Mouse (Mus musculus): ENCODE results near the gene Oasl1.
"Not testable (repeated sequence)": the region's sequence is repeated elsewhere in the genome, so short reads cannot be mapped to it uniquely, and the experiment has no call there.

Gene Oasl1

DNA sequence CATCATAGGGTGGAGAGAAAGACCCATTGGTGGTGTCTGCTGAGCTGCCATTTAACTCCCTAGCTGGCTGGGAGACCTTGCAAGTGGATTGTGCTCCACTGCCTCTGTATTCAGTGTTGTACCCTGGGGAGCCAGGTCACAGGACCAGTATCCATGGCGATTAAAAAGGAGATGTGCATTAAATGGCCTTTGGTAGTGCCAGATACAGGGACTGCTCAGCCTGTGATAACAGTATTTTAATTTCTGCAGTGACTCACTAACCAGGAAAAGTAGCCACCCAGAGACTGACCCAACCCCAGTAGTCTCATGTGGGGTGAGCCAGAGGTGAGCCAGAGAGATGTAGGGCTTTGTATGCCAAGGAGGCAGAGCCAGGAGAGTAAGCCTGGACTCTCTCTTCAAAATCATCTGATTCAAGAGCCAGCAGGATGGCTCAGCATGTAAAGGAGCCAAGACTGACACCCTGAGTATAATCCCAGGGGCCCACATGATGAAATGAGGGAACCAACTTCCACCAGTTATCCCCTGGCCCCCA lies 3.2 kb downstream of the Oasl1 start:
- DNase-seq (ENCODE audit: low read depth) = no peak

DNA sequence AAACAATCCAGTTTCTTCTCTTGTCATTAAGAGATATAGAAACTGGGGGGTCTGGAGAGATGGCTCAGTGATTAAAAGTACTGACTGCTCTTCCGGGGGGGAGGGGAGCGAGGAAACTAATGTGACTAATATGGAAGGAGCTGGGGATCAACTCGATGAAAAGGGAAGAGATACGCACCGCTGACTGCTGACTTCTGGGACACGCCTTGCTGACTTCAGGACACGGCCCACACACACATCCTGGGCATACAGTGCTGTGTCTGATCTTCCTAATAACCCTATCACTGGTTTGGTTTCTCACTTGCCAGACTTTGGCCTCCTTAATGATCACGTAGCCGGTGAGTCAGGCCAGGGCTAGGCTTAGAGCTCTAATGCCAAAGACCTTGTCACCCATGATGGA lies 3.7 kb downstream of the Oasl1 start:
- no peak for DNase-seq (ENCODE audit: low read depth)

DNA sequence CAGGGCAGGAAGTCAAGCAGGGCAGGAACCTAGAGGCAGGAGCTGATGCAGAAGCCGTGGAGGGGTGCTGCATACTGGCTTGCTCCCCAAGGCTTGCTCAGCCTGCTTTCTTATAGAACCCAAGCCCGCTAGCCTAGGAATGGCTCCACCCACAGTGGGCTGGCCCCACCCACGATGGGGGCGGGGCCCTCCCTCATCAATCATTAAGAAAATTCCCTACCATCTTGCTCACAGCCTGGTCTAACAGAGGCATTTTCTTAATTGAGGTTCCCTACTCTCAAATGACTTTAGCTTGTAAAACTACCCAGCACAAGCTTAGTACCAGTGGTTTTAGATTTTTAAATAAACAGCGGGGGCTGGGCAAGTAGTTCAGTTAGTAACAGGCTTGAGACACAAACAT lies 8.6 kb downstream of the Oasl1 start:
- no peak for DNase-seq (ENCODE audit: low read depth)

DNA sequence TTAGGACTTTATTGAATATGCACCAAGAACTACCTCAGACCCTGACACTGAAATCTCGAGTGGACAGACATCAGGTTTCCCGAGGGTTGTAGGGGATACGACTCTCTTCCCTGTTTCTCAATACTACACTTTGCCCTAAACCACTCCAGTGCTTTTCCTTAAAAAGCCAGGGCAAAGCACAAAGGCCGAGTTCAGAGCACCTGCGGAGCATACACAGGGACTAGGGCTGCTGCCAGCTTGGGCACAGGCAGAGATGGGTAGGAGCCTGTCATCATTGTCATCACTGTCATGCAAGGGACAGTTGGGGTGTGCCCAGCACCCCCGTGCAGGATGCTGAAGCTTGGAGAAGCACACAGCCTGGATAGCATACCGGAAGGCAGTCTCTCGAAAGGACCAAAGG lies 10.2 kb downstream of the Oasl1 start:
- DNase-seq (ENCODE audit: low read depth) = no peak

DNA sequence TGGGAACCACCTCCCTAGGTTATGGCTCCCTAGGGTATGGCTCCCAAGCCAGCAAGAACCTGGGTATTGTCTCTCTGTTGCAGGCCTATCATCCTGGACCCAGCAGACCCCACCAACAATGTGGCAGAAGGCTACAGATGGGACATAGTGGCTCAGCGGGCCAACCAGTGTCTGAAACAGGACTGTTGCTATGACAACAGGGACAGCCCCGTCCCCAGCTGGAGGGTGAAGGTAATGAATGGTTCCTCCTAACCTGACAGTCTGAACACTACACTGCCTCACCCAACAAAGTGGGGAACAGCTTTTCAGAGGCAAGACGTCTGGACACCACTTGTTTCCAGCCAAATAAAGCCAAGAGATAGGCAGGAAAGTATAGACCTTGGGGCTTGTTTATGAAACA lies 12.8 kb downstream of the Oasl1 start:
- no peak for DNase-seq (ENCODE audit: low read depth)

DNA sequence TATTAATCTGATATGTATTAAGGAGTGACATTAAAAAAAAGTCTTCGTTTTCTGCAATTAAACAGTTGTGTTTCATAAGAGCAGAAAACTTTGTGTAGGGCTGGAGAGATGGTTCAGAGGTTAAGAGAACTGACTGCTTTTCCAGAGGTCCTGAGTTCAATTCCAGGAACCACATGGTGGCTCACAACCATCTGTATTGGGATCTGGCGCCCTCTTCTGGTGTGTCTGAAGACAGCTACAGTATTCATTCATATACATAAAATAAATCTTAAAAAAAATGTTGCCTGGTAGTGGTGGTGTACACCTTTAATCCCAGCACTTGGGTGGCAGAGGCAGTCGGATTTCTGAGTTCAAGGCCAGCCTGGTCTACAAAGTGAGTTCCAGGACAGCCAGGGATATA lies 18.1 kb downstream of the Oasl1 start:
- DNase-seq (ENCODE audit: low read depth) = not testable (repeated sequence)

DNA sequence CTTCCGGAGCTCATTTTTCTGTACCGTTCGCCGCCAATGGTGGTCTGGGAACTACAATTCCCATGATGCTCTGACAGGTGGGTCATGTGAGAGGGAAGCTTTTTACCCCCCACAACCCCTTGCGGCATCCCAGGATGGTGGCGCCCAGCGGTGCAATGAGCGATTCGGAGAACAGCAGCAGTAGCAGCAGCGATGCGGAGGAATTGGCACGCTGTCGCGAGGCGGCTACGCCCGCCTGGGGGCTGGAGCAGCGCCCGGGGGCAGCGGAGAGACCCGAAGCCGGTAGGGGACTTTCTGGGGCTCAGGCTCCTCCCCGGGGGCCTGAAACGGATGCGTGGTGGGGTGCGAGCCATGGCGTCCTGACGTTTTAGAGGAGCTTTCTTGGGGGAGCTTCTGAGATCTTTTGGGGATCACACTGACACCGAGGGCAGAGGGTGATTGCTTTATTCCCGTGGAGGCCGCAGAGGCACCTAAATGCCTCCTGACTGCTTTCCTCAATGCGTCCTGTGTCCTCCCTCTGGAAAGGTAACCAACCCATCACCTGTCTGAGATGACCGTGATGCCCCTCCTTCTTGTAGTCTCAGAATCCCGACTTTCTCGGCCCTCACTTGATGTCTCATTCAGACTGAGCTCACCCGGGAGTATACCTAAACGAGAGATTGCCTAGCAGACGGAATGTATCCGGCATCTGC lies 19.2 kb downstream of the Oasl1 start, which contains the start of gene 2210016L21Rik:
Gene 2210016L21Rik (plus strand): TSS at position 85 of the 692 bp plus-strand sequence.
- peak; percentile 90 for DNase-seq (ENCODE audit: low read depth)

DNA sequence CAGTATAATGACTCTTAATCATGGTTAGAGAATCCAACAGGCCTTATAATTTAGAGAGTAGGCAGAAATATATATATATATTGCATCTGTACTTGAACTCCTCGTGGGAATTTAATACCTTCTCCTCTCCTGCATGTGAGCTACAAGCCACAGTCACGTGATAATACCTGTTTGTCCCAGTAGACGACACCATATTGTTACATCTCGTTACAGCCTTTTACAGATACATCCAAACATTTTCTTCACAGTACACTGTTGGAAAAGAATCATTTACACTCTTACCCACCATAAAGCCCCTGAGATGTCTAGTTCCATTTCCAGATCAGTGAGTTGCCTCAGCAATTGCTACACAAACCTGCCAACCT lies 19.7 kb downstream of the Oasl1 start:
- no peak for DNase-seq (ENCODE audit: low read depth)

DNA sequence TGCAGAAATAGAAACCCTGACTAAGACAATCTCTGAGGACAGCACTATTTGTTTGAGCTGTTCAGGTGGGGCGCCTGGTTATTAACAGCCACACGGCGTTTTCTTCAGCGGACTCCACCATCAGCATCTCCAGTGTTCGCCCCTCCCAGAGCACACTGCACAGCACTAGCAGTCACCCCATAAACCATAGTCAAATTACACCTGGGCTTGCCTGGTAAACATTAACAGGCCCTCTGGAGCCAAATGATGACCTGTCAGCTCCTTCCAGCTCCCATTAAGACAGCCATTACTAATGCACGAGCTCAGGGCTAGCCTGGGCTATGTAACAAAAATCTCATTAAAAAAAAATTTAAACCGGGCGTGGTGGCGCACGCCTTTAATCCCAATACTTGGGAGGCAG lies 22.0 kb downstream of the Oasl1 start:
- no peak for DNase-seq (ENCODE audit: low read depth)

DNA sequence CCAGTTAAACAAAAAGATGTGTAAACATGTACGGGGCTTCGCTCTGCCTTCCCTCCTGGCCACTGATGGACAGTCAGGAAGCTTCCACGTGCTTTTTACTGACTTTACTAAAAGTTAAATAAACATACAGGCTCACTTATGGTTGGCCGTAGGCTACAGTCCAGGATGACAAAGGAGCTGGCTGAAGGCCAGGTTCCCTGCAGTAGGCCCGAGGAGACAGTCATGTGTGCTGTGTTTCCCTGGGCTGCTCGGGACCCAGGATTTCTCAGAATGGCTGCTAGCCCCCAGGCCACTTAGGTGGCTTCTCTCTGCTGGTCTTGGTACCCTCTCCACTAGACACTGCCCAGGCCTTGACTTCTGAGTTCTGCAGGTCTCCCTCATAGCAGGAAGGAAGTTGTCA lies 25.9 kb downstream of the Oasl1 start:
- no peak for DNase-seq (ENCODE audit: low read depth)

DNA sequence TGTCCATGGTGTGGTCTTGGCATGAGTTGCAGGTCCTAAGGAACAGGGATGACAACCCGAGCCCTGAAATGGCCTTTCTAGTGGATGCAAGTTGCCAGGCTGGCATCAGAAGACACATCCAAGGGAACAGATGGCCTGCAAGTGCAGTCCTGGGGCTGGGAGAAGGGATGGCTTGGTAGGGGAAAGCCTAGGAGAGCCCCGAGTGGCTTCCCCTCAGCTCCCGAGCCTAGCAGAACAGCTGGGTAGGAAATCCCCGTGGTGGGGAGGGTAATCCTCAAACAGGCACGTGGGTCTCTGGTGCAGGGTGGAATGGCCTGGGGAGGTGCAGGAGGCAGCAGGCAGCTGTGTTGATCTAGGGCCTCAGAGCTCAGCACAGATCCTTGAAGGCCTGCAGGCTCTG lies 26.3 kb downstream of the Oasl1 start:
- no peak for DNase-seq (ENCODE audit: low read depth)

DNA sequence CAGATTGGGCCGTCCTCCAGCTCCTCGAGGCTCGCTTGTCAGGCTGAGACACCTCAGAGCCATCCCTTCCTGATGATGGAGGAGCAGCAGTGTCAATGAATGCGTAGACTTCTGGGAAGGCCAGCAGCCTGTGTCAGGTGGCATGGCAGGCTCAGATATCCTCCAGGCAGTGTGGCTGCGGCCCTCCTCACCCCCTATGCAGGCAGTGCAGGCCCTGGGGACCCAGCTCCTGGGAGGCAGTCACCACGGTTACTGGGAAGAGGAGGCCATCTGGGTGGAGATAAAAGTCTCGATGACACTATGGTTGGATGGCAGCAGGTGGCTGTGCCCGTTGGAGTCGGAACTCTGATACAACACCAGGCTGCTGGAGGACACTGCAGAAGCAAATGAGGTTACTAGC lies 26.8 kb downstream of the Oasl1 start:
- DNase-seq (ENCODE audit: low read depth) = no peak

DNA sequence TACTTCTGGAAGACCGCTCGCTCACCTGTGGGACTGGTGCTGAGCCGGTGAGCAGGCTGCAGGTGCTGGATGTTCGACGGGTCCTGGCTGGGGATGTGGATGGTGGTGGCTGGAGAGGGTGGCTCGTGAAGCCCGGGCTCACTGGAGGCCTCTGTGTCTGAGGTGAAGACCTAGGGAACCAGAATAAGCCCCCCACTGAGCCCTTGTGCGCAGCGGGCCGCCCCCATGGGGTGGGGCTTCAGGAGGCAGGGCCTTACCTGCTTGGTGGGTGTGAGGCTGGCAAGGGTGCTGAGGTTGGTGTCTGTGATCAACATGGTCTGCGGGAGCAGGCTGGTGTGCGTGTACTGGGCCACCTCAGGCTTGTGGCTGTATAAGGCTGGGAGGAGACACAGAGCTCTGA lies 27.6 kb downstream of the Oasl1 start:
- DNase-seq (ENCODE audit: low read depth) = no peak

DNA sequence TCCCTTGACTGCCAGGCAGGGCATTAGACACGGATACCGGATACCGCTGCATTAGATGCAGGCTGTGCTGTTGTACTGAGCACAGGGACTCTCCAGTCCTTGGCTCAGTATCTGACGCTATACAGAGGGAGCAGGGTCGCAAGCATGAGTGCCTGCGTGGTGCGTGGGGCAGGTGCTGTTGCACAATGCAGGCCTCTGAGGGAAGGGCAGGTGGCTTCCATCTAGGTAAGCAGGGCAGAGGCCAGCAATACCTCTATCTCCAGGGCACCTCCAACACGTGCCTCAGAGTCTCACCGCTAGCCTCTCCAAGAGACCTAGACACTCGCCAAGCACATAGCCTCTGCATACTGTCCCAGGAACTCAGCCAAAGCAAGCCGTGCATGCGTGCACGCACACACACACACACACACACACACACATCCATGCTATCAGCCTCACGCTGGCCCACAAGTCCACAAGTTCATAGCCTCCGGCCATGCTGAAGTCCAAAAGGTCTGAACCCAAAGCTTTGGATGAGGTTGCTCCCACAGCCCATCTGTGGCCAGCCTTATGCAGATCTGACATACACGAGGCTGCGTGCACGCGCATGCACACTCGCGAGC lies 28.3 kb downstream of the Oasl1 start:
- no peak for DNase-seq (ENCODE audit: low read depth)

DNA sequence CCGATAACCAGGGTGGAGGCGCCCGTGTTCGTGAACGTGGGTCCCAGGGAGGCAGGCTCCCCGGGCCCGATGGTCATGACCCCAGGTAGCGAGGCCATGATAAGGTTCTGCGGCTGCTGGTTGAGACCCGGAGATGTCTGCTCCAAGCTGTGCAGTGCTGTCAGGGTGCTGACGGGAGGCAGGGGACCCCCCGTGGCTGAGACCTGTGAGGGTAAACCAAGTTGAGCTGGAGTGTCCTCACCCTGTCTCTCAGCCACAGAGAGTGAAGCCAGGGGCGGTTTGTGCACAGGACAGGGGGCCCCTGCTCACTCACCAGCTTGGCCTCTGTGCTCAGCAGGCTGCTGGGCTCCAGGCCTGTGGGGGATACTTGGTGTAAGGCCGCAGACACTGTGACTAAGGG lies 30.3 kb downstream of the Oasl1 start:
- DNase-seq (ENCODE audit: low read depth) = no peak

DNA sequence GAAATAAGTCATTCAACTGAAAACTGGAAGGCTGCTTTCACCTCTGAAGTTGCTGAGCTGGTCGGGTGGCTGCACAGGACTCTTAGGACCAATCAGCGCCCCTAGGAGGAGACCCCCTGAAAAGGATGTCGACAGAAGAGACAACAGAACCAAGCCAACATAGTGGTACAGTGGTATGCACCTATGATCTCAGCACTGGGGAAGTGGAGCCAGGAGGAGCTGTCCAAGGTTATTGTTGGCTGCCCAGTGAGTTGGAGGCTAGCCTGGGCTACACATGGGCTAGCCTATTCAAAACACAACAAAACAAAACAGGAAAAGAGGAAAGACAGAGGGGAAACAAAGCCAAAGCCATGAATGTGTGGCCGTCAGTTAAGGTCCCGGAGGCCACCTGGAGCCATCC lies 35.0 kb downstream of the Oasl1 start:
- DNase-seq (ENCODE audit: low read depth) = no peak

DNA sequence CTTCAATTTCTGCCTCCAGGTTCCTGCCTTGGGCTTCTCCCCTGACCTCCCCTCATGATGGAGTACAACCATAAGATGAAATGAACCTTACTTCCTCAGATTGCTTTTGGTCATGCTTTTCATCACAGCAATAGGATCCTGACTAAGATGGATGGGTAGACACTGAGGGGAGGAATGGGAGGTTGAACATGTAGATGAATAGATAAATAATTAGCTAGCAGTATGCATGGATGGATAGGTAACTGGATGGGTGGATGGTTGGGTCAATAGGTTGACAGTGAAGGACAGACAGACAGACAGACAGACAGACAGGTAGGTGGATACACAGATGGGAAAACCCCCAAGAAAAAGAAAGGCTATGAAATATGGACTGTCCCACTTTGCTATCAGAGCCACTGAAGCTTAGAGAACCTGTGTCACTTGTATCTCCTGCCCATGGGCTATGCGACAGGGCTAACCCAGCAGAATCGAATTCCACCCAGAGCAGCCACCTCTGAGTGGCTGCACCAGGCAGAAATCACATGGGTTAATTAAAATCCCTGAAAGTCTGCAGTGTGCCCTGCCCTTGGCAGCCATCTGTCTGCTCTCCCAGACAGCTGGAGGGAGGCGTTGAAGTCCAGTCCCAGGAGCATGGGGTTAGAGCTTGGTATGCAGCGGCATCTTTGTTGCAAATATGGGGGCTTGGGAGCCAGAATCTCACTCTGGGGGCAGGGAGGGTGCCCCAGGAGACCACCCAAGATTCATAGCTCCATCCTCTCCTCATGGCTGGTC lies 38.7 kb downstream of the Oasl1 start:
- DNase-seq (ENCODE audit: low read depth) = no peak

DNA sequence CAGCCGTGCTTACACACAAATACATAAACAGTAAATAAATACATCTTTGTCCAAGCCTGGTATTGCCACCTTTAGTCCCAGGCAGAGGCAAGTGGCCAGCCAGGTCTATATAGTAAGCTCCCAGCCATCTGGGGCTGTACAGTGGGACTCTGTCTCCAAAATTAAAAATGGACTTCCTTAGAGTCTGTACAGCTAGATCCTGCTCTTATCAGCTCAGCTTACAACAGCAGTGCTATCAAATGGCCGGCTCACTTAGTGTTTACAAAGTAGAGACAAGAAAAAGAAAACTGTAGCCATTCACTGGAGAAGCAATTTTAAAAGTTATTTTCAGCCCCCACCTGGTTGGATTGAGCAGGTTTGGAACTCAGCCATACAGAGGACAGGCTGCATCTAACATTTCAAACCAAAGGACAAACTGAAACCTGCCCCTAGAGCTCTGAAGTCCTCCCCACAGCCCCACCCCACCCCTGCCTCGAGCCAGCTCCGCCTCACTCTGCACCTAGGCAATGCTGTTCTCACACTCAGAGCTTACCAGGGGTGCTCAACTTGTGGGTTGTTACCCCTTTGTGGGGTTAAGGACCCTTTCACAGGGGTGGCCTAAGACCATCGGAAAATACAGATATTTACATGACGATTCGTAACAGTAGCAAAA lies 41.4 kb downstream of the Oasl1 start:
- no peak for DNase-seq (ENCODE audit: low read depth)

DNA sequence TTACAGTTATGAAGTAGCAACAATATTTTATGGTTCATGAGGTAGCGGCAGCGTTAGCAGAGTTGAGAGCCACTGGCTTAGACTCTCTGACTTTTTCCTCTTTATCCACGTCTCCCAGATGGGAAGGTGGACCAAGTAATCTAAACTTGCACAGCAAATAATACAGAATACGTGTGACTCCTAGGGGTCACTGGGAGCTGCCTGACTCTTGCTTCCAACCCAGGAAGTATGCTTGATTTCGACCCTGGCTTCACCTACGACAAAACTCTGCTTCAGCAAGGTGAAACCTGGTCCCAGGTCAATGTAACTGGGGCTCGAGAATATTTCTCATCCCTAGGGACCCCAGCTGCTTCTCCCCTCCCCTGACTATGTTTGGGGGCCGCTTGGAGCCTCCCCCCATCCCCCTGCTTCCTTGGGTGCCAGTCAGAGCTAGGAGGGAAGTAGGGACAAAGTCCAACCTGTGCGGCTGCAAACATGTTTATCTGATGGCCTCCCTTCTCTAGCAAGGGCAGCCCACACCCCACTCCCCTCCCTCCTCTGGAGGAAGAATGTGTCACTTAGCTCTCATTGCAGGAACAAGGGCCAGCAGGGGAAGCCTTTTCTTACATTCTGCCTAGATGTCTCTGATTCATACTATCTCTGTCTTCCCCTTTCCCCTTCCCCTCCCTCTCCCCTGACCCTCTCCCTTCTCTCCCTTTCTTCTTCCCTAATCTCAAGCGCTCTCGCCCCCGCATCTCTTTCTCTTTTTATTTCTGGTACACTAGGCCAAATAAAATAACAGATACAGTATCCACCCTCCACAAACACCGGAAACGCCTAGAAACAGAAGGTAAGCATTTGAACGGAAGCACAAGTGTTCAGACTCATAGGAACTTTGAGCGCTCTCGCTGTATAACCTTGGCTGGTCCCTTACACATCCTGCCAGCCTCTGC lies 42.2 kb downstream of the Oasl1 start:
- DNase-seq (ENCODE audit: low read depth) = peak; percentile 47

DNA sequence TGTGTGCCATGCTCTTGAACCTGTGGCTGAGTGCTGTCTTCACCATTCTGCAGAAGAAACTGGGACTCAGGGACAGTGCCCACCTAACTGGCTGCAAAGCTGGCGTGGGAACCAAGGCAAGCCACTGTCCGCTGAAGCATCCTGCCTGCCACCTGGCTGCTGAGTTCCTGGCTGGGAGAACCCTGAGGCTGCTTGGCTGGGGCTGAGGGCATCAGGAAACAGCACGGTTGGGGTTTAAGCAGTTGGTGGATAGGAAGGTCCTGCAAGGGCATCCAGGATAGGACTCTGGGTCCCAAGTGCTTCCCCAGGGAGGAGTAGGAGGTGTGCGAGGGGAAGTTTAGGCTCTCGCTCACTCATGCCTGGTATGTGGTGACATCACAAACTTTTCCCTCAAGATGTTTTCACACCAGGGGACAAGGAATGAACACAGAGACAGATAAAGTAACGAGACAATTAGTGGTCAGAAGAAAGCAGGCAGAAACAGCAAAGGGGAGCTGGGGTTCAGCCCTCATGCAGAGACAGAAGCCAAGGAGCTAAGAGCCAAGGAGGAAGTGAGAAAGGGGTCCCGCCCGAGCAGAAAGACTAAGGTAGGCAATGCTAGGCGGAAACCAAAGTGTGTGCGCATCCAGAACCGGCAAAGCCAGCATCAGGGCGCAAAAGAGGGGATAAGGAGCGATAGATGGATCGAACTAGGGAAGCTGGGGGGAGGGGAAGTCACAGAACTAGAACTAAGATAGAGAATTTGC lies 44.7 kb downstream of the Oasl1 start:
- DNase-seq (ENCODE audit: low read depth) = no peak

DNA sequence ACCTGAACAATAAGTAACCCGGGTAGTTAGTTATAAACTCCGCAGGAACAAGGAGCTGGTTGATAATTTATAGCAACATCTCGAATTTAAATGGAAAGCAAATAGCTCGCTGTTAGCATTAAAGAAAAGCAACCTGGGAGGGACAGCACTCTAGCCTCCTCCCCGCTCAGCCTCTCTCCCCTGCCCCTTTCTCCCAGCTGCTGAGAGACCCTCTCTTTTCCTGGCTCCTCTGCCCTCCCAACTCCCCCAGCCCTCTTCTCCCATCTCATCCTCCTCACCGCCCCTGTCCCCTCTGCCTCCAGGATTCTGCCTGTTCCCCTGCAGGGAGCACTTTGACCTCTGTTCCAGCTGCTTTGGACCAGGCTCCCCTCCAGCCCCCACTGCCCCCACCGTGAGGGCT lies 45.6 kb downstream of the Oasl1 start:
- DNase-seq (ENCODE audit: low read depth) = no peak
